Mouse (Mus musculus): ENCODE measurements around the gene Csn3.

DNA sequence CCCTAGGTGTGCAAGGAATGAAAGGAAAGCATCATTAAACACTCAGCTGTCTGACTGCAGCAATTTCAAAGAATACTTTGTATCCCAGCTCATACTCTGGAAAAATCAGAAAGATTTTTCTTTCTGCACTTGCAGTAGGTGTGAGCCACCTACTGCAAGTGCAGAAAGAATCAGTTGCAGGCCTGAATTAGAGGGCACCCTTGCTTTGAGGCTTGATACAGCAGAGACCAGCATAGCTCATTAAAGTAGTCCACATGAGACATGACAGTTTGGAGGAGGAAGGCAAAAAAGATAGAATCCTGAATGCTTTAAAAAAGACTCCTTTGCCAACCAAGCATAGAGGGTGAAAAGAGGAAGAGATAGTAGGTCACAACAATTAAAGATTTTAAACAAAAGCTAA, 17.1 kb downstream of the Csn3 start:
- TF ChIP-seq CTCF (IDR thresholded peaks at IDR 0.05; ENCODE audit: low read depth), result no peak
- TF ChIP-seq EP300 (IDR thresholded peaks at IDR 0.05; ENCODE audit: low read depth), result no peak
